Mouse (Mus musculus) CH12.LX (cell line): ENCODE results near the gene Runx2.

ENCODE experiments used
- CTCF ChIP-seq, 2 experiments: IDR thresholded peaks in 1 of 2; conservative IDR thresholded peaks in 1 of 2; 2 replicates each; pipeline ENCODE4 v1.5.1; 2011 to 2012; ENCODE audit warnings: low read depth in 2 of 2, low read length in 2 of 2, improper control_type of control experiment in 1 of 2, inconsistent platforms in 1 of 2, mild to moderate bottlenecking in 1 of 2, moderate library complexity in 1 of 2
- EP300 ChIP-seq: IDR thresholded peaks from 2 replicates; pipeline ENCODE4 v1.6.1; 2011; ENCODE audit warnings: low read length, improper control_type of control experiment
- GABPA ChIP-seq: IDR thresholded peaks from 2 replicates; pipeline ENCODE4 v1.6.1; 2012; ENCODE audit warnings: low read depth, low read length, improper control_type of control experiment, inconsistent platforms; ENCODE audit not compliant: insufficient replicate concordance
- JUND ChIP-seq: conservative IDR thresholded peaks from 2 replicates; pipeline ENCODE4 v1.6.1; 2011; ENCODE audit warnings: low read depth, low read length, improper control_type of control experiment
- MAFK ChIP-seq: IDR thresholded peaks from 2 replicates; pipeline ENCODE4 v1.6.1; 2011; ENCODE audit warnings: low read length, improper control_type of control experiment; ENCODE audit not compliant: insufficient replicate concordance
- MAX ChIP-seq: IDR thresholded peaks from 2 replicates; pipeline ENCODE4 v1.6.1; 2011; ENCODE audit warnings: low read length, improper control_type of control experiment
- NRF1 ChIP-seq: IDR thresholded peaks from 2 replicates; pipeline ENCODE4 v1.6.1; 2014; ENCODE audit warnings: low read depth, mild to moderate bottlenecking, inconsistent platforms, low read length, improper control_type of control experiment, moderate library complexity
- POLR2A ChIP-seq: IDR thresholded peaks from 2 replicates; pipeline ENCODE4 v1.6.1; 2011; ENCODE audit warnings: low read depth, mild to moderate bottlenecking, improper control_type of control experiment, low read length
- RCOR1 ChIP-seq: conservative IDR thresholded peaks from 2 replicates; pipeline ENCODE4 v1.6.1; 2012; ENCODE audit warnings: low read depth, mild to moderate bottlenecking, inconsistent platforms, low read length, improper control_type of control experiment
- TBP ChIP-seq: conservative IDR thresholded peaks from 2 replicates; pipeline ENCODE4 v1.6.1; 2011; ENCODE audit warnings: low read depth, low read length, improper control_type of control experiment
- USF1 ChIP-seq: IDR thresholded peaks from 2 replicates; pipeline ENCODE4 v1.6.1; 2014; ENCODE audit warnings: low read depth, mild to moderate bottlenecking, inconsistent platforms, low read length, improper control_type of control experiment

DNA sequence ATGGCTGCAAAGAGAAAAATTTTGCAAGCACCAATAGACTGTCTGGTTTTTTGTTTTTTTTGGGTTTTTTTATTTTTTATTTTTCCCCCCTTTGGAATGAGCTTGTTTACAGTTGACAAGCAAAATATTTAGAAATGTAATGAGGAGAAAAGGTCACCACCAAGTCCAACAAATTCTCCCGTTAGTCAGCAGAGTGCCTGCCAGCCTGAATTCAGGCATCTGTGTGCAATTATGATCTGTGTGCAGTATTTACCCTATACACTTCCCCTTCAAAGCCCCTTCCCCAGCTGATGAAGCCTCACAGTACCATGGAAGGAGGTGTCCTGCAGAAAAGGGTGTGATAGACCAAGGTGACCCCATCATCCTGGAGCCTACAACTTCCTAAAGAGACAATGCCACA lies 290.5 kb downstream of the Runx2 start:
- no peak for TF ChIP-seq MAFK
- no peak for TF ChIP-seq JUND
- TF ChIP-seq CTCF (conservative IDR thresholded peaks at IDR 0.05 in 1 of 2, IDR thresholded peaks at IDR 0.05 in 1 of 2; ENCODE audit: low read depth in 2 of 2, low read length in 2 of 2), result no peak
- no peak for TF ChIP-seq TBP
- no peak for TF ChIP-seq GABPA
- TF ChIP-seq EP300, result no peak
- TF ChIP-seq MAX, result no peak
- TF ChIP-seq NRF1, result no peak
- TF ChIP-seq RCOR1, result no peak
- TF ChIP-seq POLR2A, result no peak
- no peak for TF ChIP-seq USF1
